ENCODE assay signal across 37 mouse cellular contexts in genomic region chr2:152132691-152133090, GRCm38 (mm10). TPM values are rescaled to one million over a fixed set of nuclear protein-coding genes. Genes with fewer than 3 reads are reported as not detected.
DNase-seq lines count a peak whose midpoint lies in the region; ATAC-seq and TF ChIP-seq lines count a peak whose summit lies in the region.
"Had no signal": no experiment of that assay in that cellular context is flagged by ENCODE, and none has a peak within 500 bp of the region (broad histone marks: within the 10 kb centered on the region; RNA-seq: fewer than 3 reads in every experiment).

No protein-coding gene starts in this region.

- no peak for TF ChIP-seq EP300 in stomach, postnatal 0 days (optimal IDR thresholded peaks at IDR 0.05)

- no peaks in the 10 kb centered on the region for H3K27me3 ChIP-seq in stomach, embryonic 15.5 days (replicated peaks)
- H3K27me3 ChIP-seq in stomach, postnatal 0 days (ENCODE audit: control insufficient read depth, insufficient read depth, low read length): no peaks in the 10 kb centered on the region
- no peaks in the 10 kb centered on the region for H3K27me3 ChIP-seq in limb, embryonic 11.5 days (ENCODE audit: control insufficient read depth, insufficient read depth, low read length)
- H3K27me3 ChIP-seq in lung, embryonic 16.5 days (ENCODE audit: control insufficient read depth, insufficient read depth, low read depth, low read length): no peaks in the 10 kb centered on the region
- H3K27me3 ChIP-seq: hindbrain, embryonic 15.5 days; limb, embryonic 15.5 days; neural tube, embryonic 12.5 days had no signal

- no peaks in the 10 kb centered on the region for H3K36me3 ChIP-seq in stomach, embryonic 15.5 days
- H3K36me3 ChIP-seq in stomach, postnatal 0 days (ENCODE audit: control insufficient read depth, insufficient read depth, low read length): no peaks in the 10 kb centered on the region
- H3K36me3 ChIP-seq in limb, embryonic 11.5 days (ENCODE audit: control insufficient read depth, insufficient read depth, low read length): no peaks in the 10 kb centered on the region
- H3K36me3 ChIP-seq in lung, embryonic 16.5 days (ENCODE audit: control insufficient read depth, insufficient read depth, low read length): no peaks in the 10 kb centered on the region
- H3K36me3 ChIP-seq: heart, embryonic 12.5 days; hindbrain, embryonic 15.5 days; limb, embryonic 15.5 days; liver, embryonic 13.5 days; neural tube, embryonic 12.5 days had no signal

- 46% methylated on average over 8 of the region's 8 CpGs for WGBS in stomach, embryonic 15.5 days
- WGBS in stomach, postnatal 0 days: 30% methylated on average over 8 of the region's 8 CpGs
- WGBS in limb, embryonic 11.5 days: 68% methylated on average over 8 of the region's 8 CpGs
- WGBS in lung, embryonic 16.5 days: 31% methylated on average over 8 of the region's 8 CpGs

- ATAC-seq in stomach, embryonic 15.5 days (ENCODE audit: insufficient read depth, low FRiP score, low read depth): peak; percentile 39; the same call in 1 of the 2 replicates
- ATAC-seq in stomach, postnatal 0 days (ENCODE audit: low FRiP score, low TSS enrichment): no peak
- no peak for ATAC-seq in limb, embryonic 11.5 days (ENCODE audit: insufficient number of reproducible peaks, low FRiP score, low TSS enrichment, low read depth)
- ATAC-seq in lung, embryonic 16.5 days (ENCODE audit: low read depth): peak; percentile 66
- ATAC-seq: forebrain, embryonic 14.5 days; inflammation-experienced regulatory T-cells, adult 6 months; Patski had no signal

- TF ChIP-seq CTCF in stomach, postnatal 0 days (IDR thresholded peaks at IDR 0.05; ENCODE audit: low read depth): no peak
- no peak for TF ChIP-seq CTCF in gastrocnemius, adult 2 months (IDR thresholded peaks at IDR 0.05)

- DNase-seq in stomach, postnatal 0 days (ENCODE audit: low spot score): no peak
- no peak for DNase-seq in limb, embryonic 11.5 days (ENCODE audit: low spot score)
- peak; percentile 44 for DNase-seq in lung, postnatal 36 days
- no peak for DNase-seq in gastrocnemius, adult 2 months
- DNase-seq in left cerebral cortex, postnatal 25 days (ENCODE audit: low spot score in 2 of 2): no peak
- DNase-seq in cerebellum, adult 9-10 months: no peak
- DNase-seq: adrenal gland, postnatal 10 days; cerebellum, adult 9-11 months; gastrocnemius, postnatal 25 days; heart, adult 18-20 months; kidney, adult 11 months; kidney, postnatal 14 days; layer of hippocampus, adult 9-11 months; liver, embryonic 13.5 days; lung, embryonic 14.5 days; right cerebral cortex, adult 18-20 months; right cerebral cortex, postnatal 4 days; thymus, adult 18-20 months; thymus, postnatal 25 days had no signal

- H3K4me1 ChIP-seq in stomach, embryonic 15.5 days: no peaks in the 10 kb centered on the region
- H3K4me1 ChIP-seq in stomach, postnatal 0 days (replicated peaks; ENCODE audit: control insufficient read depth, insufficient read depth): no peaks in the 10 kb centered on the region
- peaks cover 10% of the 10 kb centered on the region; the same call in 1 of the 2 replicates for H3K4me1 ChIP-seq in limb, embryonic 11.5 days (ENCODE audit: control insufficient read depth, insufficient read depth, low read length)
- H3K4me1 ChIP-seq in lung, embryonic 16.5 days (replicated peaks; ENCODE audit: control insufficient read depth, insufficient read depth, low read length): no peaks in the 10 kb centered on the region; the same call in 1 of the 2 replicates
- H3K4me1 ChIP-seq: heart, embryonic 12.5 days; hindbrain, embryonic 15.5 days; liver, embryonic 13.5 days had no signal

- H3K27ac ChIP-seq in stomach, embryonic 15.5 days: no peak overlapping the region
- no peak overlapping the region for H3K27ac ChIP-seq in stomach, postnatal 0 days (replicated peaks)
- H3K27ac ChIP-seq in limb, embryonic 11.5 days (replicated peaks; ENCODE audit: low read depth, low read length): 0 out of 2 replicates have a peak overlapping the region, but pooled peaks have one; percentile 30
- H3K27ac ChIP-seq in lung, embryonic 16.5 days (ENCODE audit: low read length): no peak overlapping the region
- H3K27ac ChIP-seq in gastrocnemius, adult 2 months: no peak overlapping the region
- H3K27ac ChIP-seq: hindbrain, embryonic 15.5 days; limb, embryonic 15.5 days; liver, embryonic 13.5 days; neural tube, embryonic 12.5 days had no signal

- no peak overlapping the region for H3K9ac ChIP-seq in stomach, embryonic 15.5 days
- H3K9ac ChIP-seq in stomach, postnatal 0 days (ENCODE audit: low read length): no peak overlapping the region
- no peak overlapping the region for H3K9ac ChIP-seq in limb, embryonic 11.5 days (ENCODE audit: low read length)
- H3K9ac ChIP-seq in lung, embryonic 16.5 days (ENCODE audit: low read length): no peak overlapping the region
- H3K9ac ChIP-seq: heart, embryonic 12.5 days; hindbrain, embryonic 15.5 days; limb, embryonic 15.5 days; liver, embryonic 13.5 days; lung, embryonic 14.5 days; neural tube, embryonic 12.5 days had no signal

- H3K9me3 ChIP-seq in stomach, embryonic 15.5 days: no peaks in the 10 kb centered on the region
- no peaks in the 10 kb centered on the region for H3K9me3 ChIP-seq in stomach, postnatal 0 days (ENCODE audit: control insufficient read depth, low read length)
- H3K9me3 ChIP-seq in limb, embryonic 11.5 days (ENCODE audit: control insufficient read depth, low read length): no peaks in the 10 kb centered on the region
- H3K9me3 ChIP-seq in lung, embryonic 16.5 days (ENCODE audit: control insufficient read depth, low read length): no peaks in the 10 kb centered on the region
- H3K9me3 ChIP-seq: heart, embryonic 12.5 days; hindbrain, embryonic 15.5 days; limb, embryonic 15.5 days; liver, embryonic 13.5 days; neural tube, embryonic 12.5 days had no signal

- intact Hi-C loops in gastrocnemius, adult 2 months (cut with DNase I): no loop called here
- intact Hi-C loops in left cerebral cortex, postnatal 25 days (cut with DNase I): no loop called here

- H3K4me2 ChIP-seq in stomach, embryonic 15.5 days: no peak overlapping the region
- no peak overlapping the region for H3K4me2 ChIP-seq in stomach, postnatal 0 days (replicated peaks; ENCODE audit: low read depth)
- H3K4me2 ChIP-seq in limb, embryonic 11.5 days (ENCODE audit: low read depth, severe bottlenecking): no peak overlapping the region
- no peak overlapping the region for H3K4me2 ChIP-seq in lung, embryonic 16.5 days (ENCODE audit: low read depth, low read length)
- H3K4me2 ChIP-seq: heart, embryonic 12.5 days; hindbrain, embryonic 15.5 days; limb, embryonic 15.5 days; liver, embryonic 13.5 days; lung, embryonic 14.5 days; midbrain, embryonic 11.5 days; neural tube, embryonic 12.5 days had no signal

- no peak overlapping the region for H3K4me3 ChIP-seq in stomach, embryonic 15.5 days (replicated peaks)
- no peak overlapping the region for H3K4me3 ChIP-seq in stomach, postnatal 0 days (ENCODE audit: low read depth, low read length)
- no peak overlapping the region for H3K4me3 ChIP-seq in limb, embryonic 11.5 days (ENCODE audit: low read depth, low read length)
- H3K4me3 ChIP-seq in lung, embryonic 16.5 days (ENCODE audit: low read length): no peak overlapping the region
- H3K4me3 ChIP-seq in gastrocnemius, adult 2 months: no peak overlapping the region
- H3K4me3 ChIP-seq: heart, embryonic 12.5 days; hindbrain, embryonic 15.5 days; limb, embryonic 15.5 days; liver, embryonic 13.5 days; myocyte; neural tube, embryonic 12.5 days had no signal

RNA-seq across cellular contexts. Expression of gene Tcf15, which starts 10.7 kb away (rescaled TPM):
- polyA plus RNA-seq in stomach, embryonic 15.5 days (2015; fragmentation: Nextera tagmentation; extraction: Ambion mirVana): 8.2 and 10.7 TPM in 2 replicates
- 2.5 and 3.1 TPM in 2 replicates for polyA plus RNA-seq in stomach, postnatal 0 days (2015; fragmentation: Nextera tagmentation; extraction: Ambion mirVana)
- 20.2 and 25.2 TPM in 2 replicates for polyA plus RNA-seq in limb, embryonic 11.5 days (2014; fragmentation: Nextera tagmentation; extraction: Ambion mirVana)
- 4.7 and 6.1 TPM in 2 replicates for polyA plus RNA-seq in lung, embryonic 16.5 days (2015; fragmentation: Nextera tagmentation; extraction: Ambion mirVana)
- total RNA-seq in gastrocnemius, adult 2 months (2021): 10 to 100 TPM; 14.9 to 22.8 TPM
- 1 to 10 TPM in 1 of 2 experiments, under 1 TPM in 1; 0.76 to 1.1 TPM for total RNA-seq in left cerebral cortex, postnatal 25 days (2021)
- total RNA-seq: megakaryocyte, adult 5-6 weeks; MEL; midbrain, postnatal 0 days had no signal
- polyA plus RNA-seq: inflammation-experienced regulatory T-cells, adult 6 months; myocyte; Patski had no signal

RNA-seq across cellular contexts. Expression of gene Srxn1, which starts 27.4 kb away (rescaled TPM):
- 12.2 and 12.7 TPM in 2 replicates for polyA plus RNA-seq in stomach, embryonic 15.5 days (2015; fragmentation: Nextera tagmentation; extraction: Ambion mirVana)
- 28.4 and 31.4 TPM in 2 replicates for polyA plus RNA-seq in stomach, postnatal 0 days (2015; fragmentation: Nextera tagmentation; extraction: Ambion mirVana)
- polyA plus RNA-seq in limb, embryonic 11.5 days (2014; fragmentation: Nextera tagmentation; extraction: Ambion mirVana): 8.2 and 8.9 TPM in 2 replicates
- polyA plus RNA-seq in lung, embryonic 16.5 days (2015; fragmentation: Nextera tagmentation; extraction: Ambion mirVana): 5.7 and 5.9 TPM in 2 replicates
- 10 to 100 TPM; 24.3 to 28.7 TPM for total RNA-seq in gastrocnemius, adult 2 months (2021)
- total RNA-seq in left cerebral cortex, postnatal 25 days (2021): 10 to 100 TPM; 85.6 to 96.7 TPM

RNA-seq across cellular contexts. Expression of gene Scrt2, which starts 51.4 kb away (rescaled TPM):
- polyA plus RNA-seq in stomach, embryonic 15.5 days (2015; fragmentation: Nextera tagmentation; extraction: Ambion mirVana): 0.04 and 0.05 TPM in 2 replicates
- polyA plus RNA-seq in stomach, postnatal 0 days (2015; fragmentation: Nextera tagmentation; extraction: Ambion mirVana): not detected in 2 replicates
- polyA plus RNA-seq in limb, embryonic 11.5 days (2014; fragmentation: Nextera tagmentation; extraction: Ambion mirVana): 0.07 TPM in 1 of 2 replicates, not detected in the other
- polyA plus RNA-seq in lung, embryonic 16.5 days (2015; fragmentation: Nextera tagmentation; extraction: Ambion mirVana): 0.06 TPM in 1 of 2 replicates, not detected in the other
- not detected for total RNA-seq in gastrocnemius, adult 2 months (2021)
- 10 to 100 TPM; 15.2 to 18.5 TPM for total RNA-seq in left cerebral cortex, postnatal 25 days (2021)
- total RNA-seq: common myeloid progenitor, adult 5-6 weeks; gastrocnemius, postnatal 25 days; heart, adult 18-20 months; hematopoietic stem cell, adult 5-6 weeks; megakaryocyte, adult 5-6 weeks; MEL had no signal
- polyA plus RNA-seq: heart, postnatal 0 days; inflammation-experienced regulatory T-cells, adult 6 months; kidney, embryonic 14.5 days; limb, embryonic 15.5 days; liver, embryonic 13.5 days; lung, embryonic 14.5 days; myocyte; Patski had no signal

Comparison
In these comparisons a context has a peak if more than half of its experiments do, and no peak if none do; other contexts are left out.
1. ATAC-seq: peak in stomach, embryonic 15.5 days (single experiment) and lung, embryonic 16.5 days (single experiment); none in stomach, postnatal 0 days (single experiment) and limb, embryonic 11.5 days (single experiment).